Mouse (Mus musculus): Measurements from ENCODE around the gene Hoxa4. TPM values are rescaled to one million over a fixed set of nuclear protein-coding genes. Genes with fewer than 3 reads are reported as not detected.

Hoxa4 gene
- polyA plus RNA-seq, 2 experiments, result 1.0 to 2.2 TPM

DNA sequence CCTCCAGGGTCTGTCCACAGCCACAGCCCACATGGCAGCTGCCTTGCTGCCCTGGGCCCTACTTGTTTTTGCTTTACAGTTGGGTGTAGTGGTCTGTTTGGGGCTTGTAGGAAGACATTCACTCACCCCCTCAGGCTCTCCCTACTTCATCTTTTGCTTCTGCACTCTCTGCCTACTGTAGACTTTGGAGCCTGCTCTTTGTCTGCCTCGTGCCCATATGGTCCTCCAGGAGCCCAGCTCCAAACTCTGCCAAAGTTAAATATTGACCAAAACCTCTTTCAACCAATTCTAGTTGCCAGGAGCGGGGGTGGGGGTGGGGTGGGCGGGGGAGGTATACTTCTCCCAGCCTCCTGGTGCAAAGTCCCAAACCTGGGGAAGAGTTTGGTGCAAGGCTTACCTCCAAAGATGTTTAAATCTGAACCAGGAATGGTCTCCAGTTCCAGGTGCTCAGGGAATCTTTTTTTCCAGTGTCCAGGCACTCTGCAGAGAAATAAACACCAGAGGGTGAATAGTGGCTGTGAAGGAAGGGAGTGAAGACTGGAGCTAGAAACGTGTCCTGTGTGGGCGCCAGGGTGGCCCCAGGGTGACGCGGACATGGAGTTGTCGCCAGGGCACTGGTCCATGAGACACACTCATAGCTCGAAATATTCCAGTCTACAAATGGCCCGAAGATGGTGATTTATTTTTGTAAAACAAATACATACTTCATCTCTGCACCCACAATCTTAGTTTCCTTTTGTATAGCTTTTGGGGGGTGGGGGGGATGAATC is 8.1 kb downstream of the Hoxa4 start:
- Histone ChIP-seq H3K4me2 (replicated peaks; ENCODE audit: low read depth, low read length, severe bottlenecking) (no peak overlapping the region), H3K27ac (replicated peaks; ENCODE audit: low read depth, low read length) (no peak overlapping the region), H3K4me3 (replicated peaks; ENCODE audit: low read length) (no peak overlapping the region), H3K9ac (ENCODE audit: low read depth, low read length, severe bottlenecking) (no peak overlapping the region), H3K27me3 (ENCODE audit: control insufficient read depth, insufficient read depth, low read length) (peaks cover 46% of the 10 kb centered on the region), H3K4me1 (ENCODE audit: control insufficient read depth, insufficient read depth, low read length) (peaks cover 24% of the 10 kb centered on the region), H3K9me3 (ENCODE audit: control insufficient read depth, low read length) (no peaks in the 10 kb centered on the region), H3K36me3 (ENCODE audit: control insufficient read depth, insufficient read depth, low read length) (peaks cover 17% of the 10 kb centered on the region)
- TF ChIP-seq POLR2A (IDR thresholded peaks at IDR 0.05; ENCODE audit: borderline replicate concordance, extremely low read depth, insufficient read depth, insufficient read length), result no peak
- DNase-seq (ENCODE audit: low spot score) (no peak), ATAC-seq (ENCODE audit: low FRiP score, low read depth) (no peak)
- WGBS, result 36% methylated on average over 10 of the region's 10 CpGs

DNA sequence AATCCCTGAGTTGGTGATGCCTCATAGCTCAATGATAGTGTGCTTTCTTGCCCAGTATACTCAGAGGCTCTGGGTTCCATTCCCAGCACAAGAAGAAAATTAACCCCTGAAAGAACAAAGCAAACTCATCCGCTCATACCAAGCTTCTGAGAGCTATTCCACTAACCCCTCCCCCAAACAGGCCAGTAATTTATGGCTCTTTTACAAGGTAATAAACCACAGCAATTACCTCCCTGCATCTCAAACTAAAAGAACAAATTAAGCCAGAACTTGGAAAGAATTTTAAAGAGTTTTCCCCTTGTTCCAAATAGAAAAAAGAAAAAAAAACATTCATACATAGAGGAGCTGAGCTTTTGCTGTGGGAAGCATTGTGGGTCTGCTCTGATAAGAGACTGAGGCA is 8.8 kb downstream of the Hoxa4 start:
- Histone ChIP-seq H3K4me3 (replicated peaks; ENCODE audit: low read length) (no peak overlapping the region), H3K36me3 (ENCODE audit: control insufficient read depth, insufficient read depth, low read length) (peaks cover 17% of the 10 kb centered on the region), H3K9me3 (ENCODE audit: control insufficient read depth, low read length) (no peaks in the 10 kb centered on the region), H3K4me1 (ENCODE audit: control insufficient read depth, insufficient read depth, low read length) (peaks cover 25% of the 10 kb centered on the region), H3K4me2 (replicated peaks; ENCODE audit: low read depth, low read length, severe bottlenecking) (no peak overlapping the region), H3K9ac (ENCODE audit: low read depth, low read length, severe bottlenecking) (no peak overlapping the region), H3K27ac (replicated peaks; ENCODE audit: low read depth, low read length) (no peak overlapping the region), H3K27me3 (ENCODE audit: control insufficient read depth, insufficient read depth, low read length) (peaks cover 53% of the 10 kb centered on the region)
- DNase-seq (ENCODE audit: low spot score) (no peak), ATAC-seq (ENCODE audit: low FRiP score, low read depth) (no peak)
- no peak for TF ChIP-seq POLR2A (IDR thresholded peaks at IDR 0.05; ENCODE audit: borderline replicate concordance, extremely low read depth, insufficient read depth, insufficient read length)
- 58% methylated on average over 1 of the region's 1 CpGs for WGBS

DNA sequence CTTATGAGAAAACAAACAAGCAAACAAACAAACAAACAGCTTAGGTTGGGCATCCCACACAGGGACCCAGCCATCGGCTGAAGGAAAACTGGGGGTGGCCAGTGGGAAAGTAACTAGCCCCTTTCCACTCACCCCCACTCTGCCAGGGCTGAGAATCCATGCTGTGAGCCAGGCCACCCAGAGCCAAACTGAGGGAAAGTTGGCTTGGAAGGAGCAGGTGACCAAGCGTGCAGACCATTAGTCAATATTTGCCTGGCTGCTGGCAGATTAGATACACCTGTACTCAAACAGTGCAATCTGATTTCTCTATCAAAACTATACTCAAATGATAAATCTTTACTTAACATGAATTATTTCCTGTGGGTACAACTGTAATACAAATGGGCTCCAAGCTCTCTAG is 9.5 kb downstream of the Hoxa4 start:
- H3K9ac ChIP-seq (ENCODE audit: low read depth, low read length, severe bottlenecking), result no peak overlapping the region
- H3K27me3 ChIP-seq (ENCODE audit: control insufficient read depth, insufficient read depth, low read length), result peaks cover 56% of the 10 kb centered on the region
- no peak for ATAC-seq (ENCODE audit: low FRiP score, low read depth)
- no peak for DNase-seq (ENCODE audit: low spot score)
- 47% methylated on average over 2 of the region's 2 CpGs for WGBS
- TF ChIP-seq POLR2A (IDR thresholded peaks at IDR 0.05; ENCODE audit: borderline replicate concordance, extremely low read depth, insufficient read depth, insufficient read length), result no peak
- H3K27ac ChIP-seq (replicated peaks; ENCODE audit: low read depth, low read length), result no peak overlapping the region
- H3K4me2 ChIP-seq (replicated peaks; ENCODE audit: low read depth, low read length, severe bottlenecking), result no peak overlapping the region
- H3K9me3 ChIP-seq (ENCODE audit: control insufficient read depth, low read length), result no peaks in the 10 kb centered on the region
- peaks cover 17% of the 10 kb centered on the region for H3K36me3 ChIP-seq (ENCODE audit: control insufficient read depth, insufficient read depth, low read length)
- peaks cover 32% of the 10 kb centered on the region for H3K4me1 ChIP-seq (ENCODE audit: control insufficient read depth, insufficient read depth, low read length)
- no peak overlapping the region for H3K4me3 ChIP-seq (replicated peaks; ENCODE audit: low read length)

DNA sequence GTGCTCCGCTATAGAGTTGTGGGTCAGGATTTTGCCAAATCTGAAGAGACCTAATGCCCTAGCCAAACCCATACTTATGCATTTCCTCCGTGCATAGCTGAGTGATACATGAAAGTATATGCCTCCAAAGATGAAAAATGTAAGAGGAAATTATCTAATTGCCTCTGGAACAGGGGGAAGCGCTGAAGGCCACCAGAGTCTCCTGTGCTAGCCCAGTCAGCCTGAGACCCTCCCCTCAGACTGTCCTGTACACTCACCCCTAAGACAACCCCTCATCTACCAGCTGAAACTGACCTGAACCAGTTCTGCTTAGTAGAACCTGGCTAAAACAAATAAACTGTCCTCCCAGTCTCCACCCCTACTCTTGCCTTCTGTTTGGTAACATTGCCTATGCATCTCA is 10.8 kb downstream of the Hoxa4 start:
- Histone ChIP-seq H3K36me3 (ENCODE audit: control insufficient read depth, insufficient read depth, low read length) (peaks cover 17% of the 10 kb centered on the region), H3K9ac (ENCODE audit: low read depth, low read length, severe bottlenecking) (no peak overlapping the region), H3K27ac (replicated peaks; ENCODE audit: low read depth, low read length) (no peak overlapping the region), H3K4me2 (replicated peaks; ENCODE audit: low read depth, low read length, severe bottlenecking) (no peak overlapping the region), H3K4me3 (replicated peaks; ENCODE audit: low read length) (no peak overlapping the region), H3K27me3 (ENCODE audit: control insufficient read depth, insufficient read depth, low read length) (peaks cover 54% of the 10 kb centered on the region), H3K9me3 (ENCODE audit: control insufficient read depth, low read length) (no peaks in the 10 kb centered on the region), H3K4me1 (ENCODE audit: control insufficient read depth, insufficient read depth, low read length) (peaks cover 40% of the 10 kb centered on the region)
- TF ChIP-seq POLR2A (IDR thresholded peaks at IDR 0.05; ENCODE audit: borderline replicate concordance, extremely low read depth, insufficient read depth, insufficient read length), result no peak
- DNase-seq (ENCODE audit: low spot score) (no peak), ATAC-seq (ENCODE audit: low FRiP score, low read depth) (no peak)
- WGBS, result 55% methylated on average over 3 of the region's 3 CpGs

DNA sequence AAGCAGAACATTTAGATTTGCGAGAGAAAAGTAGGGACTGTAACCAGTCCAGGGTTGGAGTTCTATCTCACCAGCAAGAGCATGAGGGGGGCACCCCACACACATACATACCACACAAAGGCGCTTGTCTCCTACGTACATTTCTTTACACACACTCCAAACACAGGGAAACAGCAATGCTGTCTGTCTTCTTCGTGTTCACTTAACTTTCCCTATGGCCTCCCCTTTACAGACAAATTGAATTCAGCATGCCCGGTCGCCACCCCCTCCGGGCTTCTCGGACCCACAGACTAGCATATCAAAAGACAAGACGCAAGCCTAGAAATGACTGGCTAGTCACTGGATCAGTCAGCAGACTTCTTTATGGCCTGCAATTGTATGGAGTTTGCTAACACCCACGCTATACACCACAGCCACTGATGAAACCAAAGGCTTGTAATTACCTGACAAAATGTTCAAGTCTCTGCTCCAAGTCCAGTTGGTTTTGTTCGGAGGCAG is 11.3 kb downstream of the Hoxa4 start:
- H3K4me2 ChIP-seq (replicated peaks; ENCODE audit: low read depth, low read length, severe bottlenecking), result 0 out of 2 replicates have a peak overlapping the region, but pooled peaks have one; percentile 0
- no peak overlapping the region for H3K4me3 ChIP-seq (replicated peaks; ENCODE audit: low read length)
- H3K9ac ChIP-seq (ENCODE audit: low read depth, low read length, severe bottlenecking), result no peak overlapping the region
- WGBS, result 37% methylated on average over 11 of the region's 11 CpGs
- H3K4me1 ChIP-seq (ENCODE audit: control insufficient read depth, insufficient read depth, low read length), result peaks cover 41% of the 10 kb centered on the region
- H3K36me3 ChIP-seq (ENCODE audit: control insufficient read depth, insufficient read depth, low read length), result peaks cover 17% of the 10 kb centered on the region
- no peak for TF ChIP-seq POLR2A (IDR thresholded peaks at IDR 0.05; ENCODE audit: borderline replicate concordance, extremely low read depth, insufficient read depth, insufficient read length)
- H3K27ac ChIP-seq (replicated peaks; ENCODE audit: low read depth, low read length), result no peak overlapping the region
- DNase-seq (ENCODE audit: low spot score), result no peak
- no peak for ATAC-seq (ENCODE audit: low FRiP score, low read depth)
- H3K27me3 ChIP-seq (ENCODE audit: control insufficient read depth, insufficient read depth, low read length), result peaks cover 54% of the 10 kb centered on the region
- no peaks in the 10 kb centered on the region for H3K9me3 ChIP-seq (ENCODE audit: control insufficient read depth, low read length)
